Mouse (Mus musculus): ENCODE data around the gene Olfr1116.

- TF ChIP-seq CTCF (IDR thresholded peaks at IDR 0.05; ENCODE audit: extremely low read depth, insufficient read depth, insufficient read length, insufficient replicate concordance) (no peak), POLR2A (IDR thresholded peaks at IDR 0.05; ENCODE audit: low read depth, low read length) (no peak)
Measured at GRCm38 (mm10) chr2:87267234-87267633, at the start of gene Olfr1116.

Data from spleen, adult 2 months (tissue).